Mouse (Mus musculus) thymus, postnatal 36 days (tissue): ENCODE measurements around the gene Lpin1.

ENCODE experiments used
- DNase-seq, 2 experiments: peaks; one replicate each; pipeline ENCODE4 v3.0.0; 2022; ENCODE audit warnings: mixed read lengths in 2 of 2

Lpin1 gene

DNA sequence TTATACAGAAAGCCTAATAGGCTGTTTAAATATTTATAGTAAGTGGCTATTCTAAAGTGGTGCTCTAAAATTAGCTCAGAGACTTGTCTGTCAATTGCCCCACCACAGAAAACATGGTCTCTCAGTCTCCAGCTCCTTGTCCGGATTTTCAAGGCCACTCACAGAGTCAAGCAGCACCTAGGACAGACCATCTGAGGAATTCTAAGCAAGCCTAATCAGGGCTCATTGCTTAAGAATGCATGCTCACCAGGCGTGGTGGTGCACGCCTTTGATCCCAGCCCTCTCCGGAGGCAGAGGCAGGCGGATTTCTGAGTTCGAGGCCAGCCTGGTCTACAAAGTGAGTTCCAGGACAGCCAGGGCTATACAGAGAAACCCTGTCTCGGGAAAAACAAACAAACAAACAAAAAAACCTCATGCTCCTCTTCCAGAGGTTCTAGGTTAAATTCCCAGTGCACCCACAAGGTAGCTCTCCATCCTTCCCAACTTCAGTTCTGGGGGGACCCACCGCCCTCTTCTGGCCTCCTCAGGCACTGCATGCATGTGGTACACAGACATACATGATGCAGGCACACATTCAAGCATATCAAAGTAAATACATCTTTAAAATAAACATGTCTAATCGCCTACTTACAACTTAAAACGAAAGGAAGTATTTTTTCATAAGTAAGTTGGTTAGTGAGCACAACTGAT lies 40.2 kb downstream of the Lpin1 start:
- peak in 1 of 2 experiments; percentile 30 for DNase-seq

- DNase-seq = peak; percentile 30 to 39
These were observed 41.7 kb downstream of the Lpin1 start for GRCm38 (mm10) chr12:16568936-16569650.

DNA sequence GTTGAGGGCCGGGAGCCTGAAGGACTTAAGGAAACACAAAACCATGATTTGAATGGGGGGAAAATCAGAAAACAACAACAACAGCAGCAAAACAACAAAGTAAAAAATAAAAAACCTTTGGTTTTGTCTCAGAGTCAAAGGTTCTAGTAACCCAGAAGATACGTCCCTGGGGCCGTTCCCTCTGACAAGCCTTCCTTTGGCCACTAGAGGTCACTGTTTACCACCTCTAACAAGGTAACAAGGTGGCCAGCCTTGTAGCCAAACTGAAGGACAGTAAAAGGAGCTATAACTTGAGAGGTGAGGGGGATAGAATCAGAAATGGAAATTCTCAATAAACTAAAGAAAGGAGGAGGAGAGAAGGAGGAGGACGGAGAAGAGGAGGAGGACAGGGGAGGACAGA lies 42.3 kb downstream of the Lpin1 start:
- DNase-seq = peak; percentile 48 to 51

GRCm38 (mm10) chr12:16568090-16568489 lies 42.7 kb downstream of the Lpin1 start:
- no peak for DNase-seq

DNA sequence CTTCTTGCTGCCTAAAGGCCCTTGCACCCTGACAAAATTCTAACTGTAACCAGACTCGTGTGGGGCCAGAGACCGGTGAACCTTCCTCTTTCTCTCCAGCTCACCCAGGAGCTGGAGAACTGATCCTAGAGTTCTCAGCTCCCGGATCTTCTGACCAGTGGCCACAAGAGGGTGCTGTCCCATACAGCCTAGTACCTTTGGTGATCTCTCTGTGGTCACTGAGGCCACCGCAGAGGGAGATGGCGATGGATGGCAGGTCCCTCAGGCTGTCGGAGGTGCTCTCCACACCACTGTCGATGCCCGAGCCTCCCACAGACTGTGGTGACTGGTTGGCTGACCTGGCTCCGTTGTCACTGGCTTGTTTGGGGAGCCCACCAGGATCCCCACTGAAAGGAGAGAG lies 47.3 kb downstream of the Lpin1 start:
- DNase-seq = peak; percentile 21 to 36

GRCm38 (mm10) chr12:16562647-16563046 lies 48.1 kb downstream of the Lpin1 start:
- DNase-seq = no peak

DNA sequence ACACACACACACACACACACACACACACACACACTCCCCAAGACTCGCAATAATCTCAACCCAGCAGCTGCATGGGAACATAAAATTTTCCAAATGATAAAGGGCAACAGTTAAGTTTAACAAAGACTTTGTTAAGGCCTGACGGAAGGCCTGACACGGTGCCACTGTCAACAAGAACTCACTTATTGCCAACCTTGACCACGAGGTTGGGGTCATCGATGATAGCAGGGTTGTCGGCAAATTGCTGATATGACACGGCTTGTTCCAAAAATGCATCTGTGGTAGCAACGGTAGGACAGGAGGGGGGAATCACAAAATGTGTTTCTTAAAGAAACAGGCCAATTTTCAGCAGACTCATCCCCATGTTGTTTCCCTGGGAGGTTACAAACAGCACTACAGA lies 48.6 kb downstream of the Lpin1 start:
- DNase-seq = no peak

DNA sequence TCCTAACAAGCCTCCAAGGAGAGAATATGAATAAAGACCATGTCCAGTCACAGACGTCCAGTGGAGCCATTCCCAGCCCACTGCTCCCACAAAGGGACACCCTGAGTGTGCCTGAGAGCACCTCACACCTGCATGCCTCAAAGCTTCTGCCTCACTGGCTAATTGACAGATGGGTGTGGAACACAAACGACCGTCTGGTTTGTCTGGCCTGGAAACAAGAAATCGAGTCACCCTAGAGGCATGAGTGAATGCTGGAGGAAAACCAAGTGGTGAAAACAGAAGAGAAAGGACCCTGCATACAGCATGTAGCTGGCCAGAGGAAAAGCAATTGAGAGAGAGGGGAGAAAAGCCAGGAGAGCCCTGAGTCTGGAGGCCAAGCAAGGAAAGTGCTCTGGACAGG lies 53.5 kb downstream of the Lpin1 start:
- no peak for DNase-seq

DNA sequence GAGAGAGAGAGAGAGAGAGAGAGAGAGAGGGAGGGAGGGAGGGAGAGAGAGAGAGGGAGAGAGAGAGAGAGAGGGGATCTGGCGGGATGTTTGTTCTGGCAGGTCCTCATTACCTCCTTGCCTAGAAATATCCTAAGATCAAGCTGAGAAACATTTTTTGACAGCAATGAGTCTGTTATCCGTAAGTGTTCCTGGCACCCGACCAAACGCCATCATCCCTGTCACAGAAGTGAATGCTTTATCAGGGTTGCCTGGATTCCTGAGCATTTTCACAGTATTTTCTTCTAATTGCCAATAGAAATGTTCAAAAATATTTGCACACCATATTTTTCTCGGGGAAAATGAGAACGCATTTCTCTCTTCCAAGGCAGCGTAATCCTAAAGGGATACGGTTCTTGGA lies 56.6 kb downstream of the Lpin1 start:
- DNase-seq = no peak

GRCm38 (mm10) chr12:16552108-16552771 lies 58.5 kb downstream of the Lpin1 start:
- no peak for DNase-seq

- DNase-seq = no peak
These were observed 59.7 kb downstream of the Lpin1 start for GRCm38 (mm10) chr12:16550983-16551454.

DNA sequence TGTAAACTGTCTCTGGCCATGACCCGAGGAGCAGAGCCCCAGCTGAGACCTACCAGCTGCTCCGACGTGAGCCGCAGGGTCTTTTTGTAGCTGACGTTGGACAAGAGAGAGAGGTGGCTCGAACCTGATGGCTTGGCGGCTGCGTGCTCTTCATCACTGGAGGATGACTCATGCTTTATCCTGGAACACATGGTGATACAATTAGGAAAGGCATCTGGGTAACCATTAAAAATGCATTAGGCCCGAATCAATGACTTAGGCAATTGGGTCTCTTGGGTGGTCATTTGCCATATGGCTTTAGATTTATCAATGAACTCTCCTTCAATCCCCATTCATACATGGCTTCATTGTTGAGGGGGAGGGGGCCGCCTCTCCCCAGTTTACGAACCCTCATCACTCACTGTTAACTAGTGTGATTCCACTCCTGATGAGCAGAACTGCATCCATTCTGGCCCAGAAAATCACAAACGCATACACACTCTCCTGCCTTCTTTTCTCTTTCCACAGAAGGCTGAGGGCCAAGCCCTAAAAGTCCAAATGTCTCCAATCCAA lies 61.9 kb downstream of the Lpin1 start:
- no peak for DNase-seq

DNA sequence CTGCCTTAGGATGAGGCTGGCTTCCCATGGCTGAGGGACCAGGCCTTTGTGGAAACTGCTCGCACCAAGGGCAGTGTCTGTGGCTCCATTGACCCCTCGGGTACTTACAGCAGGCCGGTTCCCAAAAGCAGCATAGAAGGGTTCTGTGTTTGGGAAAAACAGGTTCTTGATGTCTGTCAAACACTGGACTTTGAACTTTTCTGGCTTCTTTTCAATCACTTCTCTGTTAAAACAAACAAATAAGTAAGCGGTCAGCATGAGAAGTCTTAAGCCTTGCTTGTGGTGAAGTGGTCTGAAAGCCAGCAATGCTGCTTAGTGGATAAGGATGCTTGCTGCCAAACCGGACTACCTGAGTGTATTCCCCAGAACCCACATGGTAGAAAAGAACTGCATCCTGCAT lies 69.2 kb downstream of the Lpin1 start:
- no peak for DNase-seq

- DNase-seq = no peak
These were observed 70.1 kb downstream of the Lpin1 start for GRCm38 (mm10) chr12:16540712-16541111.

DNA sequence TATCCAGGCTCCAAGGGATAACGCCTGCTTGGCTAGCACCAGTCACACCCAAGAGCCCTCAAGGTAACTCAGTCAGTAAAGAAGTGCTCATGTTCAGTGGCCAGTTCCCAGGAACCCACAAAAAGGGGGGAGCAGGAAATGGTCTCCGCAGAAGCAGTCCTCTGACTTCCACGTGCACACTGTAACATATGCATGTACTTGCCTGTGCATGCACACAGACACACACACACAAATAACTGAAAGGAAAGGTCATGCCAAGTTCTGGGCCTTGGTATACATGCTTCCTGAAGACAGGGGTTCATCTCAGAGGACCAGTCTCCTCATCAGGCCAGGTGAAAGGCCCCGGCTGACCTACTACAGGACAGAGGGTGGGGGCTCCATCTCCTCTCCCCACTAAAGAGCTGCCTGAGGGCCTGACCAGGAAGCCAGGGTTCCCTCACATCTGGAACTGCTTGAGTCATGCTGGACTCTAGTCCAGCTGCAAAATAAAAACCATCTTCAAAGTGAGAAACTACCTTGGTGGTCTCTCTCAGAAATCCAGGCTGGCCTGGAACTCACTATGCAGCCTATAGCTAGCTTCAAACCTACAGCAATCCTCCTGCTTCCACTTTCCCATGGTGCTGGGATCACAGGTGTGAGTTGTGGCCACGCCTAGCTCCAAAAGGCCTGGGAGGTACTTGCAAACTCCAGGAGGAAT lies 70.7 kb downstream of the Lpin1 start:
- no peak for DNase-seq

DNA sequence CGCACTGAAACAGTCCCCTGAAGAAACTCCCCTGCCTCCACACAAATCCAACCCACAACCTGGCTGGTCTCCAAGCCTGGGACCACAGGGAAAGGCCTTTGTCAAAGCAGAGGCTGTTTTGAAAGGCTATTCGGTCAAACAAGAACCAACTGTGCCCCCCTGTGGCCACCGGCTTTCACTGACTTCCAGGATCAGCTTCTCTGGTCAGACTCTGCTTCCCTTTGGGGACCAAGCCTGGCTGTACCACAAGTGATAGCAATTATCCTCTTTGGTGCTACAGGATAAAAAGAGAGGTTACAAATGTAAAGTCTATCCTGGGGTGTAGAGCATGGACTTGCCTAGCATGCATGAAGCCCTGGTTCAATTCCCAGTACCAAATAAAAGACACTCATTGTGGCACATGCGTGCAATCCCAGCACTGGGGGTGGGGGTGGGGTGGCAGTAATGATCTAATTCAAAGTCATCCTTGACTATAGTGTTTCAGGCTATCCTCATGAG lies 77.4 kb downstream of the Lpin1 start:
- DNase-seq = peak; percentile 50 to 51

- no peak for DNase-seq
These were observed 77.9 kb downstream of the Lpin1 start for GRCm38 (mm10) chr12:16532860-16533230.

DNA sequence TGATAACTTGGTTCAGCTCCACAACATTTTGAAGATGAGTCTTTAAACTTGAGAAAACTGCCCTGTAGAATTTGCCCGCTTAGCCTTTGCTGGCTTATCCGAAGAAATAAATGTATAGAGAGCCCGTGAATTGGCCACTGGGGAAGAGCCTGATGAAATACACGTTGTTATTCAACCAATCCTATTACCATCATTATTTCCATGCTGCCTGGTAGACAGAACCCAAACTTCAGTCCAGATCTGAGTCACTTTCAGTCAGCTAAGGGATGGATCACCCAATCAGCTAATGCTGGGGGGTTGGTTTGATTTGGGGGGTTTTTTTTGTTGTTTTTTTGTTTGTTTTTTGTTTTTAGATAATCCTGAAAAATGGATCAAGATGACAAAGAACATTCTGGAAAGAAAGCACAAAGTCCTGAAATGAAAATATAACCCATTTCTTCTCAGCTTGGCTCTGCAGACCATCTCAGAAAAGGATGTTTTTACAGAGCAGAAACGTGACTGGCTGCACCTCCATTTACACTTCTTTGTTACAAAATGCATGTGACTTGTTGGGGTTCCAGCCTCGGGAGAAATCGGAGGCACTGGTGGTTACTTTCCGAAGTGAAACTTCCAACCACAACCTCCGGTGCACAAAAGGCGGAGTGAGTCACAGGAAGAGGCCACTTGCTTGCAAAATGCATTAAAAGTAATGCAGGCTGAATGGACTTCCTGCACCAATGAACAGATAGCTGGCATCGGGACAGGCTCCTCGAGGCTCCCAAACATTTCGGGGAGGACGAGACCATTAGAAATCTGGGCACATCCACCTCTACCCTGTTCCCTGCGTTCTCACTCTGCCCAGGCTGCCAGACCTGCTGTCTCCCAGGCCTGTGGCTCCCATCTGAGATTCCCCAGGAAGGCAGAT lies 78.6 kb downstream of the Lpin1 start:
- DNase-seq = peak; percentile 59 to 69

- DNase-seq = no peak
These were observed 82.1 kb downstream of the Lpin1 start for GRCm38 (mm10) chr12:16528650-16529049.

DNA sequence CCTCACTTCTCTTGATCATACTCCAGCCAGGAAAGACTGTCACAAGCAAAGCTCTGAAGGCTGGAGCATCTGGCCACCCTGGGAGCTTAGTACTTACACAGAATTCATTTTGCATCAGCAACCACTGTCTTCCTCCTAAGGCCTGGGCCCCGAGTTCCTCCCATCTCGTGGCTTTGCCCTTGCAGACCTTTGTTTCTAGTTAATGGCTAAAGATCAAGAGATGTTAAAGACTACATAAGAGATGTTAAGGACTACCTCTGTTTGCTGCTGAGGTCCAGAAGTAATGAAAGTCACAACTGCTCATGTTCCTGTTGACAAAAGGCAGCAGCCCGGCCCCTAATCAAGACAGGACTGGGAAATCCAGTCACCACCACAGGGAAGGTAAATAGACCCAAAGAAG lies 82.8 kb downstream of the Lpin1 start:
- no peak for DNase-seq

- DNase-seq = no peak
These were observed 83.9 kb downstream of the Lpin1 start for GRCm38 (mm10) chr12:16526862-16527261.

GRCm38 (mm10) chr12:16526134-16526533 lies 84.6 kb downstream of the Lpin1 start:
- no peak for DNase-seq
